Comparison of ENCODE assay signal across 9 mouse cellular contexts in the genomic region with DNA sequence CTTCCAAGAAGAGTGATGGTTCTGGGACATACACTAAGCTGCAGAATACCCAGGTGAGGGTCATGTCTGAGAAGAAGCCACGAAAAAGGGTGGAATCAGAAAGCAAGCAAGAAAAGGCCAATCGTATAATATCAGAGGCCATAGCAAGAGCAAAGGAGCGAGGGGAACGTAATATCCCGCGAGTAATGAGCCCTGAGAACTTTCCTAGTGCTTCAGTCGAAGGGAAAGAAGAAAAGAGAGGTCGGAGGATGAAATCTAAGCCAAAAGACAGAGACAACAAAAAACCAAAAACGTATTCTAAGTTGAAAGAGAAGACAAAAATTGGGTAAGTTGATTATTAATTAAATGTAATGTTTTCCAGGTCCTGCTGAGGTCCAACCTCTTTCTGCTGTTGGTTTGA.
A peak's percentile ranks its signal among the peaks of the same experiment; 100 is the strongest.
DNase-seq lines count a peak whose midpoint lies in the region; ATAC-seq and TF ChIP-seq lines count a peak whose summit lies in the region.
"Had no signal": no experiment of that assay in that cellular context is flagged by ENCODE, and none has a peak within 500 bp of the region (broad histone marks: within the 10 kb centered on the region; RNA-seq: fewer than 3 reads in every experiment).

No protein-coding gene starts in this region.

- no peaks in the 10 kb centered on the region for H3K9me3 ChIP-seq in heart, embryonic 11.5 days (replicated peaks; ENCODE audit: control insufficient read depth, low read length)
- no peaks in the 10 kb centered on the region for H3K9me3 ChIP-seq in hindbrain, embryonic 10.5 days
- H3K9me3 ChIP-seq in midbrain, embryonic 10.5 days (replicated peaks) = no peaks in the 10 kb centered on the region

- H3K9ac ChIP-seq in heart, embryonic 11.5 days (ENCODE audit: low read depth, low read length) = no peak overlapping the region

- TF ChIP-seq POLR2A in bone marrow macrophage, adult 2 months (IDR thresholded peaks at IDR 0.05; ENCODE audit: borderline replicate concordance, low read depth, low read length) = no peak

- DNase-seq in heart, adult 8-10 months (ENCODE audit: low spot score) = no peak
- DNase-seq in hindbrain, embryonic 10.5 days (ENCODE audit: low spot score) = no peak
- DNase-seq in midbrain, embryonic 10.5 days (ENCODE audit: low spot score) = no peak
- no peak for DNase-seq in yolk sac, embryonic 10.5 days (ENCODE audit: low spot score)
- DNase-seq in left cerebral cortex, adult 11 months (ENCODE audit: low spot score) = no peak

- H3K27me3 ChIP-seq in heart, embryonic 11.5 days (ENCODE audit: control insufficient read depth, insufficient read depth, low read length) = no peaks in the 10 kb centered on the region
- H3K27me3 ChIP-seq in hindbrain, embryonic 10.5 days (ENCODE audit: insufficient read depth, poor library complexity, severe bottlenecking) = no peaks in the 10 kb centered on the region
- no peaks in the 10 kb centered on the region for H3K27me3 ChIP-seq in midbrain, embryonic 10.5 days (ENCODE audit: low read depth, poor library complexity, severe bottlenecking)

- peak overlapping the region; percentile 58 for H3K4me2 ChIP-seq in heart, embryonic 11.5 days

- no peak for ATAC-seq in heart, embryonic 11.5 days (replicated peaks; ENCODE audit: insufficient number of reproducible peaks, low FRiP score, low TSS enrichment)
- ATAC-seq in granulocyte monocyte progenitor cell, adult 5-6 weeks (replicated peaks; ENCODE audit: poor library complexity, severe bottlenecking) = no peak
- ATAC-seq: CD4-positive, CD25-positive, alpha-beta regulatory T cell, adult 4 months had no signal

- no peaks in the 10 kb centered on the region for H3K36me3 ChIP-seq in heart, embryonic 11.5 days (ENCODE audit: control insufficient read depth, insufficient read depth, low read length)
- peaks cover 15% of the 10 kb centered on the region; the same call in 1 of the 2 replicates for H3K36me3 ChIP-seq in hindbrain, embryonic 10.5 days
- peaks cover 16% of the 10 kb centered on the region for H3K36me3 ChIP-seq in midbrain, embryonic 10.5 days

- no peak overlapping the region for H3K27ac ChIP-seq in heart, embryonic 11.5 days (ENCODE audit: low read depth, low read length)
- H3K27ac ChIP-seq in bone marrow macrophage, adult 2 months (ENCODE audit: insufficient read depth, low read depth, low read length) = no peak overlapping the region
- H3K27ac ChIP-seq in hindbrain, embryonic 10.5 days = peak overlapping the region; percentile 98
- H3K27ac ChIP-seq in midbrain, embryonic 10.5 days (replicated peaks) = peak overlapping the region; percentile 97

- WGBS in heart, embryonic 11.5 days (ENCODE audit: insufficient replicate concordance) = 83% methylated on average over 9 of the region's 9 CpGs
- WGBS in hindbrain, embryonic 10.5 days = 67% methylated on average over 9 of the region's 9 CpGs
- 78% methylated on average over 9 of the region's 9 CpGs for WGBS in midbrain, embryonic 10.5 days

- TF ChIP-seq CTCF in bone marrow macrophage, adult 2 months (IDR thresholded peaks at IDR 0.05; ENCODE audit: low read depth, low read length) = no peak

- peak overlapping the region; percentile 8; the same call in 1 of the 2 replicates for H3K4me3 ChIP-seq in heart, embryonic 11.5 days (ENCODE audit: low read depth, low read length)
- H3K4me3 ChIP-seq in bone marrow macrophage, adult 2 months (ENCODE audit: insufficient read depth, low read length) = peak overlapping the region; percentile 42
- H3K4me3 ChIP-seq in hindbrain, embryonic 10.5 days = peak overlapping the region; percentile 60
- H3K4me3 ChIP-seq in midbrain, embryonic 10.5 days = peak overlapping the region; percentile 57

- H3K4me1 ChIP-seq in heart, embryonic 11.5 days (ENCODE audit: control insufficient read depth, insufficient read depth, low read length) = peaks cover 12% of the 10 kb centered on the region
- peaks cover 17% of the 10 kb centered on the region for H3K4me1 ChIP-seq in bone marrow macrophage, adult 2 months (ENCODE audit: control insufficient read depth, insufficient read depth, low read length)
- H3K4me1 ChIP-seq in hindbrain, embryonic 10.5 days (replicated peaks) = peaks cover 54% of the 10 kb centered on the region
- H3K4me1 ChIP-seq in midbrain, embryonic 10.5 days = peaks cover 59% of the 10 kb centered on the region

Comparison
In these comparisons a context has a peak if more than half of its experiments do, and no peak if none do; other contexts are left out.
1. H3K27ac ChIP-seq: peak in hindbrain, embryonic 10.5 days (single experiment) and midbrain, embryonic 10.5 days (single experiment); none in heart, embryonic 11.5 days (single experiment) and bone marrow macrophage, adult 2 months (single experiment).
2. H3K4me3 ChIP-seq: peak in every context shown above with its lines; median percentile 60 in hindbrain, embryonic 10.5 days; 57 in midbrain, embryonic 10.5 days; 42 in bone marrow macrophage, adult 2 months; 8 in heart, embryonic 11.5 days.